Mouse (Mus musculus) liver, embryonic 14.5 days (tissue): Measurements from ENCODE around the gene Serping1. TPM values are rescaled to one million over a fixed set of nuclear protein-coding genes. Genes with fewer than 3 reads are reported as not detected.

Experiments
- ATAC-seq: fragments of 200-750 bp; cut with Nextera tagmentation; 2 replicates; pipeline ENCODE4 v1.8.0; 2017; ENCODE audit warnings: moderate number of reproducible peaks, mild to moderate bottlenecking, moderate library complexity; ENCODE audit not compliant: insufficient read depth
- DNase-seq, 3 experiments: peaks; one replicate each; pipeline ENCODE4 v3.0.0-alpha.2; 2012 to 2013; ENCODE audit warnings: low read depth in 3 of 3, low spot score in 3 of 3
- H3K27ac ChIP-seq: fragments of 300-500 bp; sonication (generic); 2 replicates; pipeline ENCODE4 v1.5.1; 2014; ENCODE audit warnings: moderate library complexity, mild to moderate bottlenecking, control low read depth, inconsistent platforms
- H3K27me3 ChIP-seq: fragments of 300-500 bp; sonication (generic); 2 replicates; pipeline ENCODE4 v1.6.1; 2014; ENCODE audit warnings: mild to moderate bottlenecking, low read length, moderate library complexity; ENCODE audit not compliant: control insufficient read depth, insufficient read depth
- H3K36me3 ChIP-seq: fragments of 300-500 bp; sonication (generic); replicated peaks from 2 replicates; pipeline ENCODE4 v1.6.1; 2014; ENCODE audit warnings: low read depth; ENCODE audit not compliant: control insufficient read depth, insufficient read depth
- H3K4me1 ChIP-seq, 2 experiments: fragments of 200-500 bp in 1 of 2; fragments of 300-500 bp in 1 of 2; sonication (generic) in 1 of 2; replicated peaks; 2 replicates each; pipeline ENCODE4 v1.6.1; 2012 to 2014; ENCODE audit warnings: antibody characterized with exemption in 1 of 2, inconsistent platforms in 1 of 2, low read length in 1 of 2; ENCODE audit not compliant: control insufficient read depth in 2 of 2, insufficient read depth in 2 of 2
- H3K4me2 ChIP-seq: fragments of 300-500 bp; sonication (generic); 2 replicates; pipeline ENCODE4 v1.6.1; 2014; ENCODE audit warnings: low read depth, mild to moderate bottlenecking, control low read depth, moderate library complexity
- H3K4me3 ChIP-seq, 2 experiments: fragments of 200-500 bp in 1 of 2; fragments of 300-500 bp in 1 of 2; sonication (generic) in 1 of 2; 2 replicates each; pipeline ENCODE4 v1.5.1; 2012 to 2014; ENCODE audit warnings: low read depth in 2 of 2, low read length in 2 of 2, mild to moderate bottlenecking in 2 of 2, control low read depth in 1 of 2, inconsistent platforms in 1 of 2, moderate library complexity in 1 of 2; ENCODE audit not compliant: insufficient read depth in 1 of 2
- H3K9ac ChIP-seq: fragments of 300-500 bp; sonication (generic); replicated peaks from 2 replicates; pipeline ENCODE4 v1.6.1; 2014; ENCODE audit warnings: mild to moderate bottlenecking, control low read depth, moderate library complexity
- H3K9me3 ChIP-seq: fragments of 300-500 bp; sonication (generic); 2 replicates; pipeline ENCODE4 v1.6.1; 2016; ENCODE audit warnings: low read length, mixed read lengths; ENCODE audit not compliant: control insufficient read depth
- CTCF ChIP-seq: IDR thresholded peaks from 2 replicates; pipeline ENCODE4 v1.5.1; 2016; ENCODE audit warnings: antibody characterized with exemption, low read depth, control low read depth
- EP300 ChIP-seq: IDR thresholded peaks from 2 replicates; pipeline ENCODE4 v1.6.1; 2016; ENCODE audit warnings: antibody characterized with exemption, low read depth
- WGBS: fragments of 180-500 bp; shearing (Covaris S2); extraction: QIAGEN DNeasy Blood & Tissue Kit; methylation state at CpG from one replicate; pipeline ENCODE4 v1.1.7; 2014; ENCODE audit not compliant: insufficient replicate concordance; 5-methylcytosine and 5-hydroxymethylcytosine counted together
- polyA plus RNA-seq, 2 experiments: library from polyadenylated mRNA; depleted of rRNA in 1 of 2; stranded (reverse) in 1 of 2; unstranded in 1 of 2; fragments of >200 nt; fragmentation: Nextera tagmentation in 1 of 2; extraction: Ambion mirVana in 1 of 2; gene quantifications; 2 replicates each; pipeline versions ENCODE4 v1.2.1 to v1.2.3; 2012 to 2014

Gene Serping1
- polyA plus RNA-seq, 2 experiments = 32.4 to 61.5 TPM

DNA sequence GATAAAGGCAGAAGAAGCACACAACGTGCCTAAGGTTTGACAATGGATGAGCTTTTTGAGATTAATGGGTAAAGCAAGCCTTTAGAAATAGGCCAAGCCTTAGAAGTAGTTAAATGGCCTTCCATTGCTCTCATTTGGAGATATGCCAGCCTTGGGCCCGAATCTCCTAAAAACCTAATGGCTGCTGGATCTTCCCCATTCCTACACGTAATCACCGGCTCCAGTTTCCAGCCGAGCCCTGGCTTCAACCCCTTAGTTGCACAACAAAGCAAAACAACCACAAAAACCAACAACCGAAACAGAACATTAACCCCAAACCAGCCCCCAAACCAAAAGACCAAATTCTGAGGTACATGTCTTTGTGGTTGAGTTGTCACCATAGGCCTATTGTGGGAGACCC is 421 bp upstream of the Serping1 start:
- no peak overlapping the region for H3K9ac ChIP-seq
- WGBS = 62% methylated on average over 6 of the region's 6 CpGs
- H3K4me2 ChIP-seq = no peak overlapping the region
- H3K9me3 ChIP-seq = no peaks in the 10 kb centered on the region
- H3K36me3 ChIP-seq = no peaks in the 10 kb centered on the region
- no peak overlapping the region for H3K4me3 ChIP-seq
- DNase-seq (no peak), ATAC-seq (no peak)
- TF ChIP-seq CTCF (no peak), EP300 (no peak)
- H3K27ac ChIP-seq = no peak overlapping the region
- peaks cover 0 to 5% of the 10 kb centered on the region in 2 experiments; a peak in 2 of 4 replicates for H3K4me1 ChIP-seq
- H3K27me3 ChIP-seq = peaks cover 26% of the 10 kb centered on the region

DNA sequence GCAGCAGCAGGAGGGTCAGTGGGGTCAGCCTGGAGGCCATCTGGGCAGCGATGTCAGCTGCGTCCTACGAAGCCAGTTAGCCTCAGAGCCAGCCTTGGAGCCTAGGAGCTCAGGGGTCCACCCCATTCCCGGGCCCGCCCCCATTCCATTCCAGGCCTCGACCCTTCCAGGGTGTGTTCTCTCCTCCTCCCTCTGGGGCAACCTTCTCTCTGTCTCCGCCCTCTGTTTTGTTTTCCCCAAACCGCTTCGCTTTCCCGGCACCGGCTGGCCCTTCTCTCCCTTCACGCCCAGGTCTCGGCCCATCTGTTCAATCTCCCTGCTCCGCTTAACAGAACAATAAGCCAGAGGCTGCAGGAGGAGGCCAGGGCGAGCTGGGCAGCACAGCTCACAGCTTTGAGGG is 493 bp downstream of the Serping1 start:
- TF ChIP-seq EP300 (no peak), CTCF (no peak)
- H3K4me2 ChIP-seq = peak overlapping the region; percentile 26
- no peak overlapping the region for H3K9ac ChIP-seq
- H3K27ac ChIP-seq = no peak overlapping the region
- H3K36me3 ChIP-seq = no peaks in the 10 kb centered on the region
- WGBS = 14% methylated on average over 15 of the region's 15 CpGs
- peaks cover 0 to 5% of the 10 kb centered on the region in 2 experiments; a peak in 2 of 4 replicates for H3K4me1 ChIP-seq
- H3K9me3 ChIP-seq = no peaks in the 10 kb centered on the region
- peak; percentile 54 for ATAC-seq
- no peak for DNase-seq
- peaks cover 30% of the 10 kb centered on the region for H3K27me3 ChIP-seq
- H3K4me3 ChIP-seq = peak overlapping the region; percentile 18 to 24; a peak in 3 of 4 replicates

DNA sequence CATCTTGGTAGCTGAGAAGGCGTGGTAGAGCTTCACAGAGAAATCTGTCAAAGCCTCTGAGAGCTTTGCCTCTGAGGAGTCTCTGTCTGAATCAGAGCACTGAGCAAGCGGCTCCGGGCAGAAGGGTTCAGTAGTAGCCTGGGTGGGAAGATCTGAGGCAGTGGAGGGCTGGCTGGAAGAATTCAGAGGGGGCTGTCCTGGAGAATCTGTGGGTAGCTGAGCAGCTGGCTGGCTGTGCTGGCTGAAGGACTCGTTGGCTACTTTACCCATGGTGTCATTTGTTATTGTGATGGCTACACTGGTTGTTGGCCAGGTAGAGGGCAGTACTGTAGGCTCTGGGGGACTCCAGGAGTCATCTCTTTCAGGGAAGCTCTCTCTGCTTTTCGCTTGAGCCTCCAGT is 2.0 kb downstream of the Serping1 start:
- no peak for ATAC-seq

GRCm38 (mm10) chr2:84772454-84772853 is 2.8 kb downstream of the Serping1 start:
- 53% methylated on average over 4 of the region's 4 CpGs for WGBS
- ATAC-seq = no peak
- TF ChIP-seq EP300 (no peak), CTCF (no peak)
- Histone ChIP-seq H3K27ac (no peak overlapping the region), H3K4me2 (no peak overlapping the region), H3K36me3 (no peaks in the 10 kb centered on the region), H3K9me3 (no peaks in the 10 kb centered on the region), H3K9ac (no peak overlapping the region), H3K4me3 (no peak overlapping the region), H3K4me1 (peaks cover 0 to 5% of the 10 kb centered on the region in 2 experiments; a peak in 2 of 4 replicates), H3K27me3 (peaks cover 21% of the 10 kb centered on the region)
- DNase-seq = no peak

More for the DNA sequence above, 2.0 kb downstream of the Serping1 start:
- no peaks in the 10 kb centered on the region for H3K36me3 ChIP-seq
- no peak overlapping the region for H3K4me2 ChIP-seq
- H3K4me1 ChIP-seq = peaks cover 0 to 5% of the 10 kb centered on the region in 2 experiments; a peak in 2 of 4 replicates
- H3K9ac ChIP-seq = no peak overlapping the region
- peaks cover 25% of the 10 kb centered on the region for H3K27me3 ChIP-seq
- TF ChIP-seq EP300 (no peak), CTCF (no peak)
- H3K9me3 ChIP-seq = no peaks in the 10 kb centered on the region
- 56% methylated on average over 5 of the region's 5 CpGs for WGBS
- no peak overlapping the region for H3K27ac ChIP-seq
- no peak overlapping the region for H3K4me3 ChIP-seq
- no peak for DNase-seq

GRCm38 (mm10) chr2:84770501-84770900 is 4.7 kb downstream of the Serping1 start:
- no peak overlapping the region for H3K9ac ChIP-seq
- no peak overlapping the region for H3K4me2 ChIP-seq
- H3K27ac ChIP-seq = no peak overlapping the region
- H3K9me3 ChIP-seq = no peaks in the 10 kb centered on the region
- no peak overlapping the region for H3K4me3 ChIP-seq
- no peaks in the 10 kb centered on the region for H3K36me3 ChIP-seq
- no peak for TF ChIP-seq CTCF
- no peak for TF ChIP-seq EP300
- peaks cover 0 to 5% of the 10 kb centered on the region in 2 experiments; a peak in 2 of 4 replicates for H3K4me1 ChIP-seq
- DNase-seq (no peak), ATAC-seq (no peak)
- 49% methylated on average over 6 of the region's 6 CpGs for WGBS
- peaks cover 21% of the 10 kb centered on the region for H3K27me3 ChIP-seq
